Mouse (Mus musculus) layer of hippocampus, postnatal 14 days (tissue): Measurements from ENCODE around the gene Vipr1. TPM values are rescaled to one million over a fixed set of nuclear protein-coding genes. Genes with fewer than 3 reads are reported as not detected.

Experiments
- DNase-seq, 2 experiments: peaks; one replicate each; pipeline ENCODE4 v3.0.0; 2021 to 2022; ENCODE audit warnings: low spot score in 2 of 2, mixed read lengths in 1 of 2
- total RNA-seq, 2 experiments: library from RNA; stranded (reverse); gene quantifications; 2 replicates each; pipeline ENCODE4 v1.2.3; 2021

Gene Vipr1
- total RNA-seq, 2 experiments from 2014 or later = 10.6 TPM

DNA sequence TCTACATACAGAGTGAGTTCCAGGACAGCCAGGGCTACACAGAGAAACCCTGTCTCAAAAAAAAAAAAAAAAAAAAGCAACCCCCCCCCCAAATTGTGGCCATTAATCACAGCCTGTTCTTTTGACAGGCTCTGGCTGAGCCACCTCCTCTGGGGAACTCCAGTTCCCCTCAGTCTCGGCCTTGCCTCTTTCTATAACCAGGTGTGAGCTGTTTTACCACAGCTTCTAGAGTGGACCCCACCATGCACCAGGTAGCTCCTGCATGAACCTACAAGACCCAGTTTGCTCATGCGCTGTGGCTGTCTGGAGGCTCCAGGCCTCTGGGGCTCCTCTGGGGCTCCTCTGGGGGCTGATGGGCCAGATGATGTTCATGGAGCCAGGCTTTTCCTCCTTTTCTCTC lies 33.0 kb downstream of the Vipr1 start:
- no peak for DNase-seq

DNA sequence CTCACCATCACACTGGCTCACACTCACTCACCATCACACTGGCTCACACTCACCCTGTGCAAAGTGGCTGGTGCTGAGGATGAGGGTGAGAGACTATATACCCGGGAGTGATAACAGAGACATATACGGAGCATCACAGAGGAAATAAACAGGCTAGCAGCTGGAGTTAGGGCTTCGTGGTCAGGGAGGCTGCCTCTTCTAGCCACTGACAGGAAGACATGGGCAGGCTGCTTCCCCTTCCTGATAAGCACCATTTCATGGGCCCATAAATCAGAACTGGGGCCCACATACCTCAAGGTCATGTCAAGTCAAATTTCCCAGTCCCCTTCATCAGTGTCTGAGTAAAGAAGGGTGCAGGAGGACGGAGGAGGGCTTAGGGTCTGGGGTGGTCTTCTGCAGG lies 34.6 kb downstream of the Vipr1 start:
- no peak for DNase-seq

DNA sequence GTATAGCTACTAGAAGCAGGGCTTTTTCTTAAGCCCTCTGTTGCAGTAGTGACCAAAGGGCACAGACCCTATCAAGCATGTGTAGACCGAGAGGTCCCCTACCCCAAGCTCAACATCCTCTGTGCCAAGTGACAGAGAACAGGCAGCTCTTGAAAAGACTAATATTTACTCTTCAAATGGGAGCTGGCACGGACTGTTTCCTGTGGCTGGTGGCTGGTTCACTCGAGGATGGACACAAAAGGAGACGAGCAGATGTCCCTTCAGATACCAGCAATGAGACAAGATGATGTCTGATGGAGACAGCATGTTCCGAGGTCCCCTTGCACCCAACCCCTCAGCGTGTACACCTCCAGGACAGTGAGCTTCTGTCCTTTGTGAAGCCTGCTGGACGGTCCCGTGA lies 35.0 kb downstream of the Vipr1 start:
- no peak for DNase-seq

DNA sequence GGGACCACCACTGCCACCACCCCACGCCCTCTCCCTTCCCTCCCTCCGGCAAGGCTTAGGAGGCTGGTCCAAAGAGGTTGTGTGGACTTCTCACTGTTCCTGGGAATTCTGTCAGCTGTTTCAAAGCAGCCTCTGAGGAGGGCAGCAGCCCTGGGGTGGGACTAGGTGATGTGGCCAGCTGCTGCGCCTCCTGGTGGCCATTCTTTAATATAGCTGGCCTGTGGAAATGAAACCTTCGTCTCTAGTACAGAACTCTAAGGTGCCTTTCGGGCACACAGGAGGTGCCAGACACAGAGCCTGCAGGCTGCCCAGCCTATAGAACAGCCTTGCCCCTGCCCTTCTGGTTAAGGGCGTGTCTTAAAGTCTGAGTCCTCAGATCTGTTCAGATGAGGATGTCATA lies 37.0 kb downstream of the Vipr1 start:
- peak in 1 of 2 experiments; percentile 41 for DNase-seq

DNA sequence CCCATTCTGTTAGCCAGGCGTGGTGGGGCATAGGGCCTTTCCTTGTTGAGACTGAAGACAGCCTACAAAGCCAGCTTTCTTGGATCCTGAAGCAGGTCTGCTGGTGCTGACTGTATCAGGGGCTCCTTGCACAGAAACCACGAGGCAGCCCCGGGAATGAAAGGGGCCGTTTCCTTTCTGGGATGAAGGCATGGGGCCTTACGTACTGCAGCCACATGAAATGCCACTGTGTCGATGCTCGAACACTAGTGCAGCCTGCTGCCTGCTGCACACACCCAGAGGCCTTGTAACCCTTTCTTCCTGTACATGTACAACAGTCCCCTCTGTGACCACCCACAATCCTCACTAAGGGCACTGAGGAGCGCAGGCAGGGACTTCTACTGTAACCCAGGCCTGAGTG lies 38.7 kb downstream of the Vipr1 start:
- no peak for DNase-seq

DNA sequence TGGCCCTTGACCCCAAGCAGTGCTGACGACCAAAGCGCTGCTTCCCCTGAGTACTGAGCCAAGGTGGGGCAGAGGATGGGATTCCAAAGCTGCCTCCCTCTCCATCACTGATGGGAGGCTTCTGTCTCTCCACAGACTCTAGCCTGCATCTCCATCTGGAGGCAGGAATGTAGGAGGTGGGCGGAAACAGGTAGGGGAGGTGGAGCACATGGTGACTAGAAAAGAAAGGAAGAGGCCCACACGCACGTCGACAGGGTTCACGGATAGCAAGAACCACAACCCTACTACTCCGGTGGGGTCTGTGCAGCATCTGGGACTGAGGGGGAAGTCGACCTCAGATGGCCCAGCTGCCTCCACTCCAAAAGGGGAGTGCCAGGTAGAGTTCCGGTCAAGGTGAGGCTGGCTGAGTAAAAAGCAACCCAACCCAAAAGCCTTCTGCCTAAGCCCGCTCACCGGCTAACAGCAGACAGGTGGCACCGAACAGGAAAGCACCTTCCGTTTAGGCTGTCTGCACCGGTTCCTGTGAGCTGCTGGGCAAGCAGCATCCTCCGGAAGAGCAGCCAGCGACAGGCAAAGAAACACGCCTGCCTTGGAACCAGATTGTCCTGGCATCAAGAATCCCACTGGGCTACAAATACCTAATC lies 39.6 kb downstream of the Vipr1 start:
- no peak for DNase-seq

DNA sequence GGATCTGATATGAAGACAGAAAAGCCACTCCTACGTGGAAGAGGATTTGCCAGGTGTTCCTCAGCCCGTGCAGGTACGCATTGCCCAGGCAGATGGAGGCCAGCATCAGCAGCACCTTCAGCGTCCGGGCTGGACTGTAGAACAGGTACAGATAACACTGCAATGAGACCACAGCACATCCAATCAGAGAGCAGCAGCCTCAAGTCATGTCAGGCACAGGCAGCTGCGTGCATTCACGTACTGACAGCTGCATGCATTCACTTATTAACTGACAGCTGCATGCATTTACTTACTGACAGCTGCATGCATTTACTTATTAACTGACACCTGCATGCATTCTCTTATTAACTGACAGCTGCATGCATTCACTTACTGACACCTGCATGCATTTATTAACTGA lies 42.2 kb downstream of the Vipr1 start:
- DNase-seq = no peak

DNA sequence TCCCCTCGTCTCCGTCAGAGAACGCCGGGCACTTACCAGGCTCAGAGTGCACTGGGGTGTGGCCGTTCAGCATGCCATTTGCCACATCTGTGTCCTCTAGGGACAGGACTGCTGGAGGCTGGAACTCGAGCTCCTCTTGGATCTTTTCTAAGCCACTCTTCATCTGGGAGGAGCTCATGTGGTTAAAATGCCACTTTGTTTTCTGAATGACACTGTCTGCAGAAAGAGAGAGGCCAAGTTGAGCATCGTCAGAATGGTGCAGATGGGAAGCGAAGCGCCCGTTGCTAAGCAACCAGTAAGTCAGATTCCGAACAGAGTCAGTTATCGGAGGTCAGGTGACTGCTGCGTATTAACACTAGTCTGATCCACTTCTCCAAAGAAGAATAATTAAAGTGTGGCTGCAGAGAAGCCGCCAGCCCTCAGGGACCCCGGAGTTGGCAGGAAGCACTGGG lies 47.7 kb downstream of the Vipr1 start:
- peak; percentile 60 to 81 for DNase-seq

DNA sequence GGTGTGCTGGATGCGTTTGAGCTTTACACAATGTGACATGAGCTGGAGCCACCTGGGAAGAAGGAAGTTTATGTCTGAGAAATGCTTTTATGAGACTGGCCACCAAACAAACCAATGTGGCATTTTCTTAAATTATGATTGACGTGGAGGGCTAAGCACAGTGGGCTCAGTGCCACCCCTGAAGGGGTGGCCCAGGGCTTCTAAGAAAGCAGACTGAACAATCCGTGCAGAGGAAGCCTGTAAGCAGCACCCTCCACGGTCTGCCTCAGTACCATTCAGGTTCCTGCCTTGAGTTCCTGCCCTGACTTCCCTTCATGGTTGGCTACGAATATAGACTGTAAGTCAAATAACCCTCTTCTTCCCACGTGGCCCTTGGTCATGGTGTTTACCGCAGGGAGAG lies 48.2 kb downstream of the Vipr1 start:
- no peak for DNase-seq

DNA sequence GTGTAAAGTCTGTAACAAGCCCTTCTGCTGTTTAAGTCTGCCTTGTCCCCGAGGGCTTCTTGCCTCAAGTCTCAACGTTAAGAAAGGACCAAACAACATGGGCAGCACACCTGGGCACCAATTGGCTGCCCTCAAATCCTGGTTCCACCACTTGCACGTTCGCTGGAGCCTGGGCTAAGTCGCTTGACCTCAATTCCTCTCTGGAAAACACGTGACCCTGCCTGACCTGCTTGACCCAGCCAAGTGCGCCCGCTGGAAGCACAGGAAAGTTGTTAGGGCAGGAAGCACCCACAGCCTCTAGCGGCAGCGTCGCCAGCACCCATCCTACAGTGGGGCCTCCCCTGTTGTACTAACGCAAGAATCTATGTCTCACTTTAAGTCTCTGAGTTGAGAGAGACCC lies 52.2 kb downstream of the Vipr1 start:
- no peak for DNase-seq

DNA sequence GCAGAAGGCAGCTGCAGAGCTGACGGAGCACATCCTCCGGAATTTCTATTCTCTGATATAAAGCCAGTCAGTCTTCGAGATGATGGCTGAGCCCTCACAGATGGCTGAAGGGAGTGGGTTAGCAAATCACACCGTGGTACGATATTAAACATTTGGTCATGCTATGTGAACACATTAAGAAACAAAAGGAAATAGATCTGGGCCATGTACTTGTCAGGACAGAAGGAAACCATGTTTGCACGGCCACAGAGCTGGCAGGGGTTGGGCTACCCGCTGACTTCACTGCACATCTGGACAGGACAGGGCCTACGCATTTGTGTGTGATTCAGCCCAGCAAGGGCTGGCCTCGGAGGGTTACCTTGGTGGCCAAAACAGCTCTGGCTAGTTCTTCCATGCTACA lies 54.1 kb downstream of the Vipr1 start:
- no peak for DNase-seq

DNA sequence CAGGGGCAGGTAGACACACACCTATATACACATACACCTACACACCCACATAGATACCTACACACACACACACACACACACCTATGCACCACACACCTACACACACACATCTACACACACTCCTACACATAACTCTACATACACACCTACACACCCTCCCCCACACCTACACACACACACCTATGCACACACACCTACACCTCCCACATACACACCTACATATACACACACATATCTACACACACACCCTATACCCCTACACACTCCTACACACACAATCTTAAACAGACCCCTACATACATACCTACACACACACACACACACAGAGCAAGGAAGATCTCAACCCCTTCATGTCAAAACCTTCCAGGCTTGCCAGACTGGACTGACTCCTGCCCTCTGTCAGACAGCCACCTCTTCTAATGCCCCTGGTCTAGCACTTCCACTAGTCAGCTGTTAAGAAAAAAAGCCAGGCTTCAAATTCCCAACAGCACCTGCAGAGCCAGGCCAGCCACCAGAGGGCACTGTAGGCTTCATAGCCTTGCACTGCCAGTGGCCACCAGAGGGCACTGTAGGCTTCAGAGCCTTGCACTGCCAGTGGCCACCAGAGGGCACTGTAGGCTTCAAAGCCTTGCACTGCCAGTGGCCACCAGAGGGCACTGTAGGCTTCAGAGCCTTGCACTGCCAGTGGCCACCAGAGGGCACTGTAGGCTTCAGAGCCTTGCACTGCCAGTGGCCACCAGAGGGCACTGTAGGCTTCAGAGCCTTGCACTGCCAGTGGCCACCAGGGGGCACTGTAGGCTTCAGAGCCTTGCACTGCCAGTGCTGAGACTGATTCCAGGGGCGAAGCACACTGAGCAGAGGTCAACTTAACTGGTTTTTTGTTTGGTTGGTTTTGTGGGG lies 54.9 kb downstream of the Vipr1 start:
- DNase-seq = peak; percentile 57 to 74

DNA sequence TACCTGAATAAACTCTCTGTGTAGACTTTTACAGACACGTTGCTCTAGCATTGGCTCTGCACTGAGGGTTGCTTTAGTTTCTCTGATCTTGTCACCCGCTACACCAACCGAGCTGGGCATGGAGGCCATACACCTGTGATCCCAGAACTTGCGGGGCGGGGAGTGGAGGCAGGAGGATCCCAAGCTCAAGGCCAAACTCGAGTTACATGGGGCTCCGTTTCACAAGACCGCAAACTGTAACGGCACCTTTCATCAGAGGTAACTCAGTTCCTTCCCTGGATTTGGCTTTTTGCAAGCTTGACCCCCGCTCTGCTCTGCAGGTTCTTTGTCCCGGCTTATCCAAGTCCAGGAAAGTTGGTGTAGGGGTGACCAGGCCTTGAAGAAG lies 61.7 kb downstream of the Vipr1 start:
- no peak for DNase-seq

DNA sequence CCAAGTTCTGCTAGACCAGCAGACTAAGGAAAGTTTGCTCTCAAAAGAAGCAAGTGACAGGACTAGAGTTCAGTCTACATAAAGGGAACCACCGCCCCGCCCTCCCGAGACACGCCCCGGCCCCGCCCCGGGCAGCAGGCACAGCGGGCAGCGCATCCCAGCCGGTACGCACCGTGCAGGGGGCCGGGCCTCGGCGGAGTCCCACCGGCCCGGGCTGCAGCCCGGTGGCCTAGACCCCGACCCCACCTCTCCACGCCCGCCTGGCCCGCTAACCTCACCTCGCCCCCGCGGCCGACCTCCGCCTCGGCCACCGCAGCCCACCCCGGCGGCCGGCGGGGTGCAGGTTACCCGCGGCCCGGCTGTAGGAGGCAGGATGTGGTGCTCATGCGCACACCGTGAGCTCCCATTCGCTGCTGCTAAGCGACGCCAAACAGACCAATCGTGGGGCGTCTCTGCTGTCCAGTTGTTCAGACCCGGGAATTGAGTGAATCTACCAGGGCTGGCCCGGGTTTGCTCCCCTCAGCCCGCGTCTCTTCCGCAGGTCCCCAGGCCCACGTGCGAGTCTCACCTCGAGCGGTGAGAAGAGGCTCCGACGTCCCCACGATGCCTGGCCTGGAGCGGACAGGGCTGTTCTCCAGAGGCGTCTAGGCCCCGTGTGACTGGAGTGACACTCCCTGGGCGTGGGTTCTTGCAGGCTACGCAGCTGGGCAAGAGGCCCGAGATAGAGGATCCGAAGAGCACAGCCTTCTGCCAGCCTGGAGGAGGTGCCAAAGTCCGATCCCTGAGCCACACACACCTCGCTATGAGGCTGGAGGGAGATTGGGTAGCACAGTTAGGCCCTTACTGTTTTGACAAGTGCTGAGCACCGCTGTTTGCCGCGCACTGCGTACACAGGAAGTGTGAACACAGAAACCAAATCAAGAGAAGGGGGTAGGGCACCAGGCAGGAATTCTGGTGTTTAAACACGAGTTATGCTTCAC lies 62.4 kb downstream of the Vipr1 start, which contains the start of gene Sec22c:
TSS of gene Sec22c (minus strand) at position 845 of the 980 bp plus-strand sequence.
- DNase-seq = peak; percentile 85 to 88

DNA sequence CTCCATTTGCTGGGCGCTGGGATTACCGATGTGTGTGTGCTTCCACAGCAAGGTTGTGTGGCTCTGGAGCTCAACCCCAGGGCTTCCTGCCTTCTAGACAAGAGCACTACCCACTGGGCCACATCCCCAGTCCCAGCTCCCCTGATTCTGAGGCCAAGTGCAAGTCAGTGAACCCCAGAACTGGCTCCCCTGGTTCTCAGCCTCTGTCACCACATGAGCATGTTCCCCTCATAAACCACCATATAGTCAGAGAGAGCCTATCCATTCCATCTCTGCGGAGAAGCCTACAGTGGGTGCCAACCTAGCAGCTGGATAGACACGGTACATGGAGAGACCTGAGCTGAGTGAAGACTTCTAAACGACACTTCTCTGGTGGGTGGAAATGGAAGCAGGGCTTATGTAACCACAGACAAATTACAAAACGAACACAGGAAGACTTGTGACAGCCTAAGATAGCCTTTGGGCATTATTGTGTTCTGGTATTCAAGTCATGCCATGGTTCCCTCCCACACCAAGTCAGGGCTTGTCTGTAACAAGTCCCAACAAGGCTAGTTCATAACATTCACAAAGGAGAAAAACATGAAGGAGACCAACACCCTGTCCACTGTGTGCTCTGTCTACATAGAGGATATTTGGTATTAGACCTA lies 63.6 kb downstream of the Vipr1 start:
- no peak for DNase-seq

DNA sequence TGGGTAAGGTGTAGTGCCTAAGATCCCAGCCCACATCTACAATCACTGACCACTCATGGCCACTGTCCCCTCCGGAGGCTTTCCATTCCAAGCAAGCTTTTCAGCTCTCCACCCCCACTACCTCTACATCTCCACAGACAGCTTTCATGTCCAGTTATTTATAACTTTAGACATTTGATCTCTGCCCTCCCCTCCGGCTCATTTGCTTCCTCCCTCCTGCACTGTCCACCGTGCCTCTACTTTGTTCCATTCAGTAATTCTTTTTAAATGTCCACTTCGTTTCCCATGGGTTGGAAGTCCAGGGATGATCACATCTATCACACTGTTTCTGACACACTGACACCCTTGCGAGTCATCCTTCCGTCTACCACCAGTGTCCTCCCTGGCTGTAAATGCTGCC lies 65.3 kb downstream of the Vipr1 start:
- DNase-seq = no peak

DNA sequence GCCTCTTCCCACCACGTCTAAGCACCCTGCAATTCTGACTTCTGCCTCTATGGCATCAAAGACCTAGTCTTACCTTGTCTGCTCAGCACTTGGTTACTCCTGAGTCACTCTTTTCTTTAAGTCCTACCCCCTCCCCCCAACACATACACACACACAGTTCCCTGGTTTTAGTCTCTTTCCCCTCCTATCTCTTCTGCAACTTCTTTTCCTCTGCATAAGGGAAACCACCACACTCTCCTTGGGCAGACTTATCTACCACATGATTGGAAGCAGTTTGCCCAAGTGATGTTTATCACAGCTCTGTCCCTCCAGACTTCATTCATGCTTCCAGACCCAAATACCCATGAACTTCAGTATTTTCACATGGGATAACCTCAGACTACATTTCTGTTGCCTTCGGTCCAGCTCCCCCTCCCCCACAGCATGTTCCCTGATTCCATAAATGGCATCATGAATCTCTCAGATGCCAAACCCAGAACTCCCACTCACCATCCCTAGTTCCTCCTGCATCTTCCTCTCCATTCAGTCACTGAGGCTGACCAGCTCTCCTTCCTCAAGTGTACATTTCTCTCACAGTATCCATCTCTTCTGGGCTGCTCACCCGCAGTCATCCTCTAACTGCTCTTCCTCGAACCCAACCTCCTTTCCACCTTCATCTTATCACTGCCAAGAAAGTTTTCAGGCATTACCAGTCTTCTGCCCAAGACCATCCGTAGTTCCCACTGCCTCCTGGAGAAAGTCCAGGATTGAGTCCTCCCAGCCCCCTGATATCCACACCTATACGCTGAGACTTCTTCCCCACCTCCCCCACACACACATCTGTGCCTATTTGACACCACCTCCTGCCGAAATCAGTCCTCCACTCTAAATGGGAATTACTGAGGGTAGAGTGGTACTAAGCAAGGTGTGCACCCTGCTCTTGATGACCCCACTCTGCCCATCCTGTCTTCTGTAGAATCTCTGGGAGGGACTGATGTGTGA lies 66.3 kb downstream of the Vipr1 start:
- no peak for DNase-seq

DNA sequence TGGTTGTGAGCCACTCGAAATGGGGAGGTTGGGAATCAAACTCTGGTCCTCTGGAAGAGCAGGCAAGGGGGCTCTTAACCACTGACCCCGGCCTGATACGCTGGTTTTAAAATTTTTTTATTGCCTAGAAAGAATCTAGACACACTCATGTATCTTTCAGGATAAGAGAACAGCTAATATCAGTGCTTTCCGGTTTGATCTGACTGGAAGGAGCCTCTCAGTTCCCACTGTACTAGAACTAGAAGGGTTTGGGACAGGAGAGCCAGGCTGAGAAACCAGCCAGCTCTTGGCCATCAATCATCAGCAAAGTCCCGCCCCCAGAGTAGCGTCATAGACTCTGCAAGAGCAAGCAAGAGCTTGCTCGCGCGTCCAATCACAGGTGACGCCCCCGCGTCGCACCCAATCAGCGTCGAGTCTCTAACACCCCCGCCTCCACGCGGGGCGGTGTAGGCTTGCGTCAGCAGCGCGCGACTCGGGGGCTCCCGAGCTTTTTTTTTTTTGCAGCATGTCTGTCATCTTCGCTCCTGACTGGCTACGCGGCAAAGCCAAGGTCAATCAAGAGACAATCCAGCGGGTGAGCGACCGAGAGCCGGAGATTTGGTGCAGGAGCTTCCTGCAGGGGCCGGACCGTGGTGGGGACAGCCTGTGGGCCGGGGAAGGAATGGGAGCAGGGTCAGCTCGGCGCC lies 67.5 kb downstream of the Vipr1 start, which contains the start of gene Ss18l2:
TSS of gene Ss18l2 (plus strand) at position 432 of the 686 bp plus-strand sequence.
- peak; percentile 94 to 98 for DNase-seq

DNA sequence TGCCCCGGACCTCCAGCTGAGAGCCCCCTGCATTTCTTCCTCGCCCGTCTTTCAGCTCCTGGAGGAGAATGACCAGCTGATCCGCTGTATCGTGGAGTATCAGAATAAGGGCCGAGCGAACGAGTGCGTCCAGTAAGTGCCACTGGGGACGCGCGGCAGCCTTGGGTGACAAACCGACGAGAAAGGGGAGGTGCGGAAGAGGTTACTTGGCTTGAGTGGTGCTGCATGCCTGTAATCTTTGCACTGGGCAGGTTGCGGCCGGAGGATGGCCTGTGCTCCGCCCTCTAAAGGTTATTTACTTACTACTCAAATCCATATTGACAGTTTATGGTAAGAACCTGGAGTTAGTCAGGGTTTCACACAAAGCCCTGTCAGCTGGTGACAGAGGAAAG lies 68.1 kb downstream of the Vipr1 start:
- DNase-seq = no peak
